Mouse (Mus musculus): ENCODE results near the gene Zfp988.
"Not testable (repeated sequence)": the region's sequence is repeated elsewhere in the genome, so short reads cannot be mapped to it uniquely, and the experiment has no call there.

GRCm38 (mm10) chr4:147347880-147348279 lies 42.4 kb downstream of the Zfp988 start:
- not testable (repeated sequence) for TF ChIP-seq CTCF, POLR2A (IDR thresholded peaks at IDR 0.05; ENCODE audit: extremely low read depth, insufficient read depth, low read length)
